Mouse (Mus musculus): ENCODE results near the gene Akap8l. TPM values are rescaled to one million over a fixed set of nuclear protein-coding genes. Genes with fewer than 3 reads are reported as not detected.

The Akap8l gene
- polyA plus RNA-seq, 1 experiment from 2014 or later: 64.4 TPM

DNA sequence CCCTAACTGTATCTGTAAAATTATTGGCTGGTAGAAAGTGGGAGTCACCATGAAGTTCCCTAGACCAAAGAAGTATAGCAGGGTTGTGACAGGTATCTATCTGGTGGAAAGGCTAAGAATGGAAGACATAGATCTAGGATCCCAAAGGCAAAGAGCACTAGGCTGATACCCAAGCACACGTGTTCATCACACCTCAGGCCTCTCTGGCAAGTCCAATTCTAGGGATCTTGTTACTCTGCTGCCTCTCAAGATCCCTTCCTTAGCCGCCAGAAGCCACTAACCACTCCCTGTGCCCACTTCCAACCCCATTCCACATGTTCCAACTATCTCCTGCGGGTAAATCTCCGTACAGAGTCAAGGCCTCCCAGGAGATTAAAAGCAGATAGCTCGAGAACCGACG, 30.5 kb downstream of the Akap8l start:
- no peak for ATAC-seq (replicated peaks; ENCODE audit: low FRiP score, low TSS enrichment, low read depth)
- DNase-seq (ENCODE audit: low spot score): no peak
- peak overlapping the region; percentile 97; the same call in 1 of the 2 replicates for H3K27ac ChIP-seq (ENCODE audit: low read depth)
- H3K4me1 ChIP-seq (replicated peaks; ENCODE audit: control insufficient read depth, insufficient read depth, low read length): peaks cover 4% of the 10 kb centered on the region; the same call in 1 of the 2 replicates
- peak overlapping the region; percentile 94 for H3K9ac ChIP-seq (ENCODE audit: low read length)
- H3K27me3 ChIP-seq (replicated peaks; ENCODE audit: control insufficient read depth, insufficient read depth, low read length): no peaks in the 10 kb centered on the region
- H3K4me2 ChIP-seq (ENCODE audit: low read length): peak overlapping the region; percentile 68
- no peaks in the 10 kb centered on the region for H3K9me3 ChIP-seq (ENCODE audit: control insufficient read depth, low read length)
- H3K4me3 ChIP-seq (ENCODE audit: low read depth, low read length): peak overlapping the region; percentile 92
- H3K36me3 ChIP-seq (ENCODE audit: control insufficient read depth, insufficient read depth, low read length): peaks cover 47% of the 10 kb centered on the region
- WGBS: 1% methylated on average over 7 of the region's 7 CpGs

GRCm38 (mm10) chr17:32317708-32318107, 32.7 kb downstream of the Akap8l start:
- H3K4me1 ChIP-seq (replicated peaks; ENCODE audit: control insufficient read depth, insufficient read depth, low read length): peaks cover 4% of the 10 kb centered on the region; the same call in 1 of the 2 replicates
- no peak overlapping the region for H3K4me2 ChIP-seq (ENCODE audit: low read length)
- peaks cover 58% of the 10 kb centered on the region for H3K36me3 ChIP-seq (ENCODE audit: control insufficient read depth, insufficient read depth, low read length)
- no peaks in the 10 kb centered on the region for H3K9me3 ChIP-seq (ENCODE audit: control insufficient read depth, low read length)
- ATAC-seq (replicated peaks; ENCODE audit: low FRiP score, low TSS enrichment, low read depth): no peak
- no peak for DNase-seq (ENCODE audit: low spot score)
- no peaks in the 10 kb centered on the region for H3K27me3 ChIP-seq (replicated peaks; ENCODE audit: control insufficient read depth, insufficient read depth, low read length)
- no peak overlapping the region for H3K9ac ChIP-seq (ENCODE audit: low read length)
- H3K4me3 ChIP-seq (ENCODE audit: low read depth, low read length): no peak overlapping the region
- no peak overlapping the region for H3K27ac ChIP-seq (ENCODE audit: low read depth)
- 84% methylated on average over 3 of the region's 3 CpGs for WGBS

GRCm38 (mm10) chr17:32317032-32317431, 33.4 kb downstream of the Akap8l start:
- H3K9me3 ChIP-seq (ENCODE audit: control insufficient read depth, low read length): no peaks in the 10 kb centered on the region
- no peak for ATAC-seq (replicated peaks; ENCODE audit: low FRiP score, low TSS enrichment, low read depth)
- WGBS: 96% methylated on average over 8 of the region's 8 CpGs
- no peak overlapping the region for H3K27ac ChIP-seq (ENCODE audit: low read depth)
- H3K4me2 ChIP-seq (ENCODE audit: low read length): no peak overlapping the region
- no peak overlapping the region for H3K4me3 ChIP-seq (ENCODE audit: low read depth, low read length)
- H3K27me3 ChIP-seq (replicated peaks; ENCODE audit: control insufficient read depth, insufficient read depth, low read length): no peaks in the 10 kb centered on the region
- H3K4me1 ChIP-seq (replicated peaks; ENCODE audit: control insufficient read depth, insufficient read depth, low read length): peaks cover 1% of the 10 kb centered on the region; the same call in 1 of the 2 replicates
- peaks cover 65% of the 10 kb centered on the region for H3K36me3 ChIP-seq (ENCODE audit: control insufficient read depth, insufficient read depth, low read length)
- no peak overlapping the region for H3K9ac ChIP-seq (ENCODE audit: low read length)
- DNase-seq (ENCODE audit: low spot score): no peak

DNA sequence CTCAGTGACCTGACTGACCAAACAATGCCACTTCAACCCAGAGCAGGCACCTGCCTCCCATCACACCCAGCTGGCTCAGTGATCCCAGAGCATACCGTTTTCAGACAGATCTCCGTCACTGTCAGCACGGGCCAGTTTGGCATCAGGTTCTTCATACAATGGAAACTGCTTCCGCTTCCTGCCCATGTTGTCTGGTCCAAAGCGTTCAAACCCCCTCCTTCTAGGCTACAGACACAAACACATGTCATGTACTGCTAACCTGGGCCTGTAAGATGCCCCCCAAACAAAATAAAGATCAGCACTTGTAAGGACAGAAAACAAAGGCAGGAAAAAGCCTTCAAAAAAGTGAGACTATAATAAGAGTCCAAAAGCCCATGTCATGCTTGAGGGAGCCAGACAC, 34.8 kb downstream of the Akap8l start:
- 93% methylated on average over 5 of the region's 5 CpGs for WGBS
- ATAC-seq (replicated peaks; ENCODE audit: low FRiP score, low TSS enrichment, low read depth): no peak

GRCm38 (mm10) chr17:32313892-32314291, 36.5 kb downstream of the Akap8l start:
- Histone ChIP-seq H3K27ac (ENCODE audit: low read depth) (no peak overlapping the region), H3K4me2 (ENCODE audit: low read length) (no peak overlapping the region), H3K36me3 (ENCODE audit: control insufficient read depth, insufficient read depth, low read length) (peaks cover 96% of the 10 kb centered on the region), H3K4me3 (ENCODE audit: low read depth, low read length) (no peak overlapping the region), H3K27me3 (replicated peaks; ENCODE audit: control insufficient read depth, insufficient read depth, low read length) (no peaks in the 10 kb centered on the region), H3K4me1 (replicated peaks; ENCODE audit: control insufficient read depth, insufficient read depth, low read length) (no peaks in the 10 kb centered on the region; the same call in 1 of the 2 replicates), H3K9ac (ENCODE audit: low read length) (no peak overlapping the region), H3K9me3 (ENCODE audit: control insufficient read depth, low read length) (no peaks in the 10 kb centered on the region)
- no peak for DNase-seq (ENCODE audit: low spot score)
- no peak for ATAC-seq (replicated peaks; ENCODE audit: low FRiP score, low TSS enrichment, low read depth)
- 88% methylated on average over 5 of the region's 5 CpGs for WGBS

More for the DNA sequence above, 34.8 kb downstream of the Akap8l start:
- H3K9me3 ChIP-seq (ENCODE audit: control insufficient read depth, low read length): no peaks in the 10 kb centered on the region
- H3K9ac ChIP-seq (ENCODE audit: low read length): no peak overlapping the region
- no peak overlapping the region for H3K27ac ChIP-seq (ENCODE audit: low read depth)
- no peak overlapping the region for H3K4me3 ChIP-seq (ENCODE audit: low read depth, low read length)
- peaks cover 79% of the 10 kb centered on the region for H3K36me3 ChIP-seq (ENCODE audit: control insufficient read depth, insufficient read depth, low read length)
- no peaks in the 10 kb centered on the region for H3K27me3 ChIP-seq (replicated peaks; ENCODE audit: control insufficient read depth, insufficient read depth, low read length)
- no peak overlapping the region for H3K4me2 ChIP-seq (ENCODE audit: low read length)
- no peaks in the 10 kb centered on the region; the same call in 1 of the 2 replicates for H3K4me1 ChIP-seq (replicated peaks; ENCODE audit: control insufficient read depth, insufficient read depth, low read length)
- DNase-seq (ENCODE audit: low spot score): no peak

- Histone ChIP-seq H3K4me1 (replicated peaks; ENCODE audit: control insufficient read depth, insufficient read depth, low read length) (no peaks in the 10 kb centered on the region), H3K4me2 (ENCODE audit: low read length) (no peak overlapping the region), H3K4me3 (ENCODE audit: low read depth, low read length) (no peak overlapping the region), H3K27ac (ENCODE audit: low read depth) (no peak overlapping the region), H3K27me3 (replicated peaks; ENCODE audit: control insufficient read depth, insufficient read depth, low read length) (no peaks in the 10 kb centered on the region), H3K36me3 (ENCODE audit: control insufficient read depth, insufficient read depth, low read length) (peaks cover 100% of the 10 kb centered on the region), H3K9me3 (ENCODE audit: control insufficient read depth, low read length) (no peaks in the 10 kb centered on the region), H3K9ac (ENCODE audit: low read length) (no peak overlapping the region)
- ATAC-seq (replicated peaks; ENCODE audit: low FRiP score, low TSS enrichment, low read depth): no peak
- no peak for DNase-seq (ENCODE audit: low spot score)
- WGBS: 97% methylated on average over 8 of the region's 8 CpGs
Measured at GRCm38 (mm10) chr17:32312801-32313200, 37.6 kb downstream of the Akap8l start.

- DNase-seq (ENCODE audit: low spot score) (no peak), ATAC-seq (replicated peaks; ENCODE audit: low FRiP score, low TSS enrichment, low read depth) (no peak)
- Histone ChIP-seq H3K9me3 (ENCODE audit: control insufficient read depth, low read length) (no peaks in the 10 kb centered on the region), H3K4me2 (ENCODE audit: low read length) (no peak overlapping the region), H3K27me3 (replicated peaks; ENCODE audit: control insufficient read depth, insufficient read depth, low read length) (no peaks in the 10 kb centered on the region), H3K4me3 (ENCODE audit: low read depth, low read length) (no peak overlapping the region), H3K9ac (ENCODE audit: low read length) (no peak overlapping the region), H3K4me1 (replicated peaks; ENCODE audit: control insufficient read depth, insufficient read depth, low read length) (no peaks in the 10 kb centered on the region), H3K36me3 (ENCODE audit: control insufficient read depth, insufficient read depth, low read length) (peaks cover 95% of the 10 kb centered on the region), H3K27ac (ENCODE audit: low read depth) (no peak overlapping the region)
- WGBS: 87% methylated on average over 4 of the region's 4 CpGs
Measured at GRCm38 (mm10) chr17:32307963-32308362, 42.4 kb downstream of the Akap8l start.

DNA sequence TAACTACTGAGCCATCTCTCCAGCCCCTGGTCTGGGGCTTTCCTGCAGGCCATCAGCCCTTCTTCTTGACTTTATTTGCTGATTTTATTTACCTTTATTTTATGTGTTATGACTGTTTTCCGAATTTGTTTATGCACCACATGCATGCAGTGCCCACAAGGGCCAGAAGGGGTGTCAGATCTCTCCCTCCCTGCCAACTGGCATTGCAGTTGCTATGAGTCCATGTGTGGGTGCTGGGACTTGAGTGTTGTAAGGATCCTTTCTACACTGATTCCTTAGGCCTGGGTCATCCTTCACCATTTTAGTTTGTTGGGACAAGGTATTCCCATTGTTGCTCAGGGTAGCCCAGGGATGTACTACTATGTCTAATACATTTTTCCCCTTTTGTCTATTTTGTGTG, 52.3 kb downstream of the Akap8l start:
- Histone ChIP-seq H3K36me3 (ENCODE audit: control insufficient read depth, insufficient read depth, low read length) (no peaks in the 10 kb centered on the region), H3K9ac (ENCODE audit: low read length) (no peak overlapping the region), H3K4me3 (ENCODE audit: low read depth, low read length) (no peak overlapping the region), H3K27ac (ENCODE audit: low read depth) (no peak overlapping the region), H3K27me3 (replicated peaks; ENCODE audit: control insufficient read depth, insufficient read depth, low read length) (no peaks in the 10 kb centered on the region), H3K4me2 (ENCODE audit: low read length) (no peak overlapping the region), H3K4me1 (replicated peaks; ENCODE audit: control insufficient read depth, insufficient read depth, low read length) (no peaks in the 10 kb centered on the region), H3K9me3 (ENCODE audit: control insufficient read depth, low read length) (no peaks in the 10 kb centered on the region)
- 82% methylated on average over 1 of the region's 1 CpGs for WGBS
- no peak for DNase-seq (ENCODE audit: low spot score)
- ATAC-seq (replicated peaks; ENCODE audit: low FRiP score, low TSS enrichment, low read depth): no peak

GRCm38 (mm10) chr17:32295901-32296300, 54.5 kb downstream of the Akap8l start:
- 72% methylated on average over 2 of the region's 2 CpGs for WGBS
- no peak for DNase-seq (ENCODE audit: low spot score)
- no peak for ATAC-seq (replicated peaks; ENCODE audit: low FRiP score, low TSS enrichment, low read depth)
- H3K27ac ChIP-seq (ENCODE audit: low read depth): no peak overlapping the region
- no peaks in the 10 kb centered on the region for H3K36me3 ChIP-seq (ENCODE audit: control insufficient read depth, insufficient read depth, low read length)
- no peak overlapping the region for H3K4me2 ChIP-seq (ENCODE audit: low read length)
- H3K4me1 ChIP-seq (replicated peaks; ENCODE audit: control insufficient read depth, insufficient read depth, low read length): no peaks in the 10 kb centered on the region
- H3K27me3 ChIP-seq (replicated peaks; ENCODE audit: control insufficient read depth, insufficient read depth, low read length): no peaks in the 10 kb centered on the region
- H3K9ac ChIP-seq (ENCODE audit: low read length): no peak overlapping the region
- H3K4me3 ChIP-seq (ENCODE audit: low read depth, low read length): no peak overlapping the region
- H3K9me3 ChIP-seq (ENCODE audit: control insufficient read depth, low read length): no peaks in the 10 kb centered on the region

Measured in intestine, embryonic 14.5 days (tissue).